Mouse (Mus musculus) spleen, adult 2 months (tissue): Measurements from ENCODE around the gene Gng8. TPM values are rescaled to one million over a fixed set of nuclear protein-coding genes. Genes with fewer than 3 reads are reported as not detected.

ENCODE experiments used
- DNase-seq, 2 experiments: peaks; one replicate each; pipeline versions ENCODE4 v3.0.0 to v3.0.0-alpha.2; 2012 to 2021; ENCODE audit warnings: low spot score in 2 of 2, low read depth in 1 of 2
- H3K27ac ChIP-seq: fragments of 200-500 bp; 2 replicates; pipeline ENCODE4 v1.5.1; 2012; ENCODE audit warnings: low read length, inconsistent platforms; ENCODE audit not compliant: insufficient read depth
- H3K27me3 ChIP-seq: fragments of 200-500 bp; 2 replicates; pipeline ENCODE4 v1.6.1; 2012; ENCODE audit warnings: mild to moderate bottlenecking, moderate library complexity, low read length, inconsistent platforms; ENCODE audit not compliant: control insufficient read depth, insufficient read depth
- H3K36me3 ChIP-seq: fragments of 200-500 bp; 2 replicates; pipeline ENCODE4 v1.6.1; 2012; ENCODE audit warnings: mild to moderate bottlenecking, low read length, inconsistent platforms; ENCODE audit not compliant: control insufficient read depth, insufficient read depth
- H3K4me1 ChIP-seq: fragments of 200-500 bp; 2 replicates; pipeline ENCODE4 v1.6.1; 2011; ENCODE audit warnings: inconsistent platforms; ENCODE audit not compliant: control insufficient read depth, insufficient read depth, insufficient read length
- H3K4me3 ChIP-seq: fragments of 200-500 bp; 2 replicates; pipeline ENCODE4 v1.5.1; 2011; ENCODE audit warnings: mild to moderate bottlenecking, inconsistent platforms; ENCODE audit not compliant: insufficient read depth, insufficient read length; ENCODE audit errors: extremely low read depth
- CTCF ChIP-seq: fragments of 200-500 bp; IDR thresholded peaks from 2 replicates; pipeline ENCODE4 v1.5.1; 2011; ENCODE audit warnings: mild to moderate bottlenecking, inconsistent platforms; ENCODE audit not compliant: insufficient read depth, insufficient read length, insufficient replicate concordance; ENCODE audit errors: extremely low read depth
- POLR2A ChIP-seq: fragments of 200-500 bp; IDR thresholded peaks from 2 replicates; pipeline ENCODE4 v1.6.1; 2011; ENCODE audit warnings: low read depth, low read length, inconsistent platforms
- WGBS: fragments of 180-500 bp; shearing (Covaris S2); methylation state at CpG from one replicate; pipeline ENCODE4 v1.1.7; 2018; 5-methylcytosine and 5-hydroxymethylcytosine counted together
- polyA plus RNA-seq: library from polyadenylated mRNA; depleted of rRNA; stranded (reverse); fragments of >200 nt; gene quantifications from 2 replicates; pipeline ENCODE4 v1.2.3, GENCODE M21; 2012

Gng8 gene
- polyA plus RNA-seq, 1 experiment, result 8.6 TPM

- no peak for DNase-seq
- 69% methylated on average over 4 of the region's 4 CpGs for WGBS
- Histone ChIP-seq H3K27me3 (peaks cover 17% of the 10 kb centered on the region), H3K4me3 (no peak overlapping the region), H3K27ac (no peak overlapping the region), H3K4me1 (no peaks in the 10 kb centered on the region; the same call in 1 of the 2 replicates), H3K36me3 (no peaks in the 10 kb centered on the region)
- no peak for TF ChIP-seq POLR2A
- no peak for TF ChIP-seq CTCF
Measured at GRCm38 (mm10) chr7:16884334-16884733, 7.3 kb upstream of the Gng8 start.

- Histone ChIP-seq H3K4me1 (no peaks in the 10 kb centered on the region; the same call in 1 of the 2 replicates), H3K36me3 (no peaks in the 10 kb centered on the region), H3K4me3 (no peak overlapping the region), H3K27me3 (peaks cover 17% of the 10 kb centered on the region), H3K27ac (no peak overlapping the region)
- DNase-seq, result no peak
- 44% methylated on average over 95 of the region's 95 CpGs for WGBS
- TF ChIP-seq POLR2A, result no peak
- TF ChIP-seq CTCF, result no peak
Measured at GRCm38 (mm10) chr7:16885271-16885776, 6.3 kb upstream of the Gng8 start.

- Histone ChIP-seq H3K4me1 (no peaks in the 10 kb centered on the region; the same call in 1 of the 2 replicates), H3K27me3 (peaks cover 17% of the 10 kb centered on the region), H3K27ac (no peak overlapping the region), H3K36me3 (no peaks in the 10 kb centered on the region), H3K4me3 (no peak overlapping the region)
- no peak for DNase-seq
- TF ChIP-seq CTCF, result no peak
- TF ChIP-seq POLR2A, result no peak
- WGBS, result 70% methylated on average over 59 of the region's 59 CpGs
Measured at GRCm38 (mm10) chr7:16885905-16886304, 5.7 kb upstream of the Gng8 start.

GRCm38 (mm10) chr7:16890536-16890935, 1.1 kb upstream of the Gng8 start:
- TF ChIP-seq POLR2A, result no peak
- TF ChIP-seq CTCF, result no peak
- peaks cover 14% of the 10 kb centered on the region for H3K27me3 ChIP-seq
- WGBS, result 71% methylated on average over 6 of the region's 6 CpGs

GRCm38 (mm10) chr7:16890944-16891343, 642 bp upstream of the Gng8 start:
- TF ChIP-seq POLR2A, result no peak
- TF ChIP-seq CTCF, result no peak
- no peak overlapping the region for H3K27ac ChIP-seq
- H3K4me3 ChIP-seq, result no peak overlapping the region
- H3K4me1 ChIP-seq, result peaks cover 5% of the 10 kb centered on the region; the same call in 1 of the 2 replicates
- no peak for DNase-seq
- no peaks in the 10 kb centered on the region for H3K36me3 ChIP-seq
- peaks cover 10% of the 10 kb centered on the region for H3K27me3 ChIP-seq
- WGBS, result 7% methylated on average over 22 of the region's 23 CpGs

More at GRCm38 (mm10) chr7:16890536-16890935, 1.1 kb upstream of the Gng8 start:
- no peak overlapping the region for H3K4me3 ChIP-seq
- H3K27ac ChIP-seq, result no peak overlapping the region
- DNase-seq, result no peak
- H3K36me3 ChIP-seq, result no peaks in the 10 kb centered on the region
- peaks cover 5% of the 10 kb centered on the region; the same call in 1 of the 2 replicates for H3K4me1 ChIP-seq

GRCm38 (mm10) chr7:16892352-16892730, 755 bp downstream of the Gng8 start:
- DNase-seq, result no peak
- H3K27me3 ChIP-seq, result peaks cover 7% of the 10 kb centered on the region; the same call in 1 of the 2 replicates
- 48% methylated on average over 9 of the region's 9 CpGs for WGBS
- TF ChIP-seq CTCF, result no peak
- TF ChIP-seq POLR2A, result no peak
- no peaks in the 10 kb centered on the region for H3K36me3 ChIP-seq
- H3K4me1 ChIP-seq, result peaks cover 5% of the 10 kb centered on the region; the same call in 1 of the 2 replicates
- H3K27ac ChIP-seq, result no peak overlapping the region
- no peak overlapping the region for H3K4me3 ChIP-seq

GRCm38 (mm10) chr7:16893612-16894011, 2.0 kb downstream of the Gng8 start:
- TF ChIP-seq POLR2A, result no peak
- no peak overlapping the region for H3K4me3 ChIP-seq
- H3K27me3 ChIP-seq, result peaks cover 7% of the 10 kb centered on the region; the same call in 1 of the 2 replicates
- H3K36me3 ChIP-seq, result no peaks in the 10 kb centered on the region
- no peak overlapping the region for H3K27ac ChIP-seq
- no peak for DNase-seq
- H3K4me1 ChIP-seq, result peaks cover 5% of the 10 kb centered on the region; the same call in 1 of the 2 replicates
- 40% methylated on average over 6 of the region's 6 CpGs for WGBS
